Mouse (Mus musculus): ENCODE measurements around the gene Ang.
A peak's percentile ranks its signal among the peaks of the same experiment; 100 is the strongest.

Gene Ang

GRCm38 (mm10) chr14:51088970-51089673, 1.8 kb upstream of the Ang start:
- peak; percentile 96 for DNase-seq

- no peak for DNase-seq
Measured at GRCm38 (mm10) chr14:51089674-51090076, 1.3 kb upstream of the Ang start.

GRCm38 (mm10) chr14:51090077-51090781, 721 bp upstream of the Ang start:
- DNase-seq = peak; percentile 82 to 83

GRCm38 (mm10) chr14:51092073-51092620, 1.2 kb downstream of the Ang start:
- DNase-seq = no peak

- no peak for DNase-seq
Measured at GRCm38 (mm10) chr14:51093496-51093895, 2.5 kb downstream of the Ang start.

GRCm38 (mm10) chr14:51094096-51094875, 3.3 kb downstream of the Ang start:
- DNase-seq = peak; percentile 46 to 67

- DNase-seq = no peak
Measured at GRCm38 (mm10) chr14:51094921-51095320, 4.0 kb downstream of the Ang start.

- DNase-seq = peak; percentile 74 to 75
Measured at GRCm38 (mm10) chr14:51095736-51096524, 5.0 kb downstream of the Ang start.

- peak; percentile 56 to 84 for DNase-seq
Measured at GRCm38 (mm10) chr14:51098300-51098699, 7.3 kb downstream of the Ang start.

GRCm38 (mm10) chr14:51098921-51099320, 8.0 kb downstream of the Ang start:
- no peak for DNase-seq

- DNase-seq = peak in 1 of 2 experiments; percentile 12
Measured at GRCm38 (mm10) chr14:51101284-51101683, 10.3 kb downstream of the Ang start.

- DNase-seq = peak; percentile 51 to 54
Measured at GRCm38 (mm10) chr14:51103217-51103616, 12.3 kb downstream of the Ang start.

GRCm38 (mm10) chr14:51104366-51104765, 13.4 kb downstream of the Ang start:
- DNase-seq = no peak

GRCm38 (mm10) chr14:51106449-51106967, 15.6 kb downstream of the Ang start:
- DNase-seq = no peak

GRCm38 (mm10) chr14:51111966-51112365, 21.0 kb downstream of the Ang start:
- no peak for DNase-seq

GRCm38 (mm10) chr14:51113476-51113875, 22.5 kb downstream of the Ang start:
- DNase-seq = no peak

GRCm38 (mm10) chr14:51113916-51114560, 23.1 kb downstream of the Ang start, which contains the start of gene Eddm3b:
Gene Eddm3b (plus strand): TSS chr14:51114426.
- no peak for DNase-seq

- DNase-seq = no peak
Measured at GRCm38 (mm10) chr14:51125684-51126083, 34.7 kb downstream of the Ang start.

GRCm38 (mm10) chr14:51127648-51128258, 36.8 kb downstream of the Ang start:
- DNase-seq = no peak

- no peak for DNase-seq
Measured at GRCm38 (mm10) chr14:51128775-51129623, 38.0 kb downstream of the Ang start.
